Mouse (Mus musculus): ENCODE data around the gene Baiap2.

The Baiap2 gene

DNA sequence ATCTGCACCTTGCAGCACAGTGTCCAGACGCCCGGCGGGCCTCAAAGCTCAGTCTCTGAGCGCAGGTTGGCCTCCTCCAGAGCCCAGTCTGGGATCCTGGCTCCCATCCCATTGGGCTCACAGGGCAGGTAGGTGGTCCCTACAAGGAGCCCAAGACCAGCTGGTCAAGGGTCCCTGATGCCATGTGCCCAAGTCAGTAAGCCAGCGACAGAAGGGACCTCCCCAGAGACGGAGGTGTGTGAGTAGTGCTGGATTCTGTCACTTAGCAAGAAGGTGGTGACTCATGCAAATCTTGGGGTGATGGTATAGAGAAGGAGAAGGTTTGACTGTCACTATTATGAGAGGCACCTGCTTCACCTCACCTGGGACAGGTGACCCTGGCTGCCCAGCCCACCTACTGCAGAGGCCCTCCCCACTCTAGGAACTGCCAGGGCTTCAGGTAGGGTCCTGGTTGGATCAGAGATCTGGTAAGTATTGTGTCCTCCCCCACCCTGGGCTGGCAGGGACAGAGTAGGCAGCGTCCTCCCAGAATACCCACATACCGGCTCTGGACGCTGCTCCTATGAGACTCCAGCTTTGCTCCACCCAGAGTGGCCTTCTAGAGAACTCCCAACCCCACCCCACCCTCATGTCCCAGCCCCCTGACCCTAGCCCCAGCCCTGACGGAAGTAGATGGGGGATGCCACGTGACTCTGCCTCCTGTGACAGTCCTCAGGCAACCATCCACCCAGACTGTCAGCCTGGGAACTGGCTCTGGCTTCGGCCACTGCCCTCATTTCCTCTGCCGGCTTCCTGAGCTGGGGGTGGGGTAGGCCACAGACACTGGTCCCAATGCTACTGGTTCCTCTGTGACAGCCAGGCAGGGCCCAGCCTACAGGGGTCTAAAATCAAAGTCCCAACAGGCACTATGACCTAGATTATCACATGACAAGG is 98.9 kb downstream of the Baiap2 start:
- no peak for DNase-seq (ENCODE audit: low spot score in 2 of 2)

DNA sequence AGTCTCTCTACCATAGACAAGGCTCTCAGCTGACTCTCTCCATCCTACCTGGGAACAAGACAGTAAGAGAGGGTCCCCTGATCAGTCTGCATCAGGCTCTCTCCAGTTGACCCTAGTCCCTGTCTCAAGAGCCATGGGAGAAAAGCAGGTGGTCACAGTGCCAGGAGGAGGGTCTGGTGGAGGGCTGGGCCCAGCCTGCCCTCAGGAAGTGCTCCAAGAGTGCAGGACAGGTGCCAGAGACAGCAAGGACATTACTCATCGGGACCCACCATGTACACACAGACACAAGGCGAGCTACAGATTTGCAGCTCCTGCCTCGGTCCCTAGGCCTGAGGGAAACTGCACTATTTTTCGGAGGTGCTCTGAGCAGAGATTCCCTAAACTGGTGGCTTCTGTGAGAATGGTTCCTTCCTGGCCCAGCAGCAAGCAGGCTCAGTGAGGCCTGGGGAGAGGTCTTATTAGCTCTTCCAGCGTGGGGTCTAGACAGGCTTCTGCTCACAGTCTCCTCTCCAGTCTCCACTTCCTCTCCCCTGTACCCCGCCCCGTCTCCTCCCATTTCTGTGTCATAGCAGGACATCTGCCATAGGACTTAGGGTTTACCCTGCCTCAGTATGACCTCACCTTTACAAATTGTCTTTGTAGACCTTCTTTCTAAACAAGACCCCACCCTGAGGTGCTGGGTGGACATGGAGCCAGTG is 99.7 kb downstream of the Baiap2 start:
- DNase-seq (ENCODE audit: low spot score in 2 of 2) = no peak

DNA sequence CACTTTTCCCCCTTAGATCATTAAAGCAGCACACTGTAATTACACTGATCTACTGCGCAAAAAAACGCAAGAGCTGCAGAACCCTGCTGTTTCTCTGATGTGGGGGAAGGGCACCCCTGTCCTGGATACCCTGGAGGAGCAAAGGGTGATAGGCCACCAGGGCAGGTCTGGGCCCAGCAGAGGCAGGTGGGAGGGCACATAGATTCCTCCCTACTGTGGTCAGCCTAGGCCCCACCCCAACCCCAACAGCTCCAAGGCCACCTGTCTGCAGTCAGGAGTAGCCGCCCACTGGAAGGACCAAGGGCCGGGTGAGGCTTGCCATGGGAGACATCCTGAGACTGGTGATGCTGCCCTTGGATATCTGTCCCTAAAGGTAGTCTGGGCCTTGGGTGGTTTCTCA is 102.8 kb downstream of the Baiap2 start:
- DNase-seq (ENCODE audit: low spot score in 2 of 2) = no peak

DNA sequence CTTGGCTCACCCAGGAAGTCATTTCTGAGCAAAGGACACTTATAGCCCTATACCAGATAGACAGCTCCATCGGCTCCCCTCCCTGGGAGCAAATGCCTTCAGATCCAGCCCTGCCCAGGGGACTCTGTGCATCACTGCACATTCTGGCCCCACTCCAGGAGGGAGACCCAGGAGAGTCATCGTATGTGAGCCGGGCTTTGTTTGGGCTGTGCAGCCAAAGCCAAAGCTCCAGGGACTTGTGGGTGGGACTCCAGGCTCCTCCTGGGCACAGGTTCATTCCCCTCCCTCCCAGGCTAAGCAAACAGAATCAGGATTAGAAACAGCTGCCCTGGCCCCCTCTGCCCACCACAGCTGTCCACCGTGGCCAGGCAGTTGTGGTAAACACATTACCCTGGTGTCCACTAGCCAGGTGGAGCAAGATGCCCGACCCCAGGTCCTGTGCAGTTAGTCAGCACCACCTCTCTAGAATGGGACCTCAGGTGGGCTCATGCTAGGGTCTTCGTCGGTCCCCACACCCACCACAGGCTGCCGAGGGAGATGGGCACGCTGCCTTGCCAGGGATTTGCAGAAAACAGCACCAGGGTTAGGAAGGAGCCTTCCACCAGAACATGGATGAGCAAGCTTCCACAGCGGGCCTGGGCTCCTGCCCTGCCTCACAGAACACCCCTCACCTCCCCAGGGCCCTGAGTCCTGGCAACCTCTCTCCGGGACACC is 103.4 kb downstream of the Baiap2 start:
- peak in 1 of 2 experiments; percentile 58 for DNase-seq (ENCODE audit: low spot score in 2 of 2)

DNA sequence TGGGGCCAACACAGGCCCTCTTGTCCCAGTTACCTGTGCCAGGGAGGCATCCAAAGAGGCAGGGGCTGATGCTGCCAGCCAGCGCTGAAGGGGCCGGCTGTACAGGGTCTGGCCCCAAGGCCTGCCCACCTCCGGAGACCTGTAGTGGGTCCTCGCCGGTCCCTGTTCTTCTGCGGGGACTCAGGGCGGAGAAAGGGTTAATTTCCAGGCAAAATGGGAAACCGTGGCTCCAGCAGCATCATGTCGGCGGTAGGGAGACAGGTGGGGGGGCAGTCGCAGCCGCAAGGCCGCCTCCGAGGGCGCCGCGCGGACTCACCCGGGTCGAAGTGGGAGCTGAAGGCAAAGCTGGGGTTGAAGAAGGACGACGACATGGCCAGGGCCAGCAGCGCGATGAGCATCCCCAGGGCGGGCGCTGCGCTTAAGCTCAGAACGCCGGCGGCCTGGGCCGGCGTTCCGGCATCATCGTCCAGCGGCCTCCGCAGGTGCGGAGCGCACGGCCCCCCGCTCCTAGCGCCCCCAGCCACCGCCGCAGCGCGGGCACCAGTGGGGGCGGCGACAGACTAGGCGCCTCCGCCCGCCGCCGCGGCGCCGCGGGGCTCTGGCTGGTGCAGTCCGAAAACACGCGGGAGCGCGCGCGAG is 104.1 kb downstream of the Baiap2 start, which contains the start of gene Aatk:
Aatk (minus strand) TSS at position 615 of the 639 bp plus-strand sequence.
- peak in 1 of 2 experiments; percentile 39 for DNase-seq (ENCODE audit: low spot score in 2 of 2)

DNA sequence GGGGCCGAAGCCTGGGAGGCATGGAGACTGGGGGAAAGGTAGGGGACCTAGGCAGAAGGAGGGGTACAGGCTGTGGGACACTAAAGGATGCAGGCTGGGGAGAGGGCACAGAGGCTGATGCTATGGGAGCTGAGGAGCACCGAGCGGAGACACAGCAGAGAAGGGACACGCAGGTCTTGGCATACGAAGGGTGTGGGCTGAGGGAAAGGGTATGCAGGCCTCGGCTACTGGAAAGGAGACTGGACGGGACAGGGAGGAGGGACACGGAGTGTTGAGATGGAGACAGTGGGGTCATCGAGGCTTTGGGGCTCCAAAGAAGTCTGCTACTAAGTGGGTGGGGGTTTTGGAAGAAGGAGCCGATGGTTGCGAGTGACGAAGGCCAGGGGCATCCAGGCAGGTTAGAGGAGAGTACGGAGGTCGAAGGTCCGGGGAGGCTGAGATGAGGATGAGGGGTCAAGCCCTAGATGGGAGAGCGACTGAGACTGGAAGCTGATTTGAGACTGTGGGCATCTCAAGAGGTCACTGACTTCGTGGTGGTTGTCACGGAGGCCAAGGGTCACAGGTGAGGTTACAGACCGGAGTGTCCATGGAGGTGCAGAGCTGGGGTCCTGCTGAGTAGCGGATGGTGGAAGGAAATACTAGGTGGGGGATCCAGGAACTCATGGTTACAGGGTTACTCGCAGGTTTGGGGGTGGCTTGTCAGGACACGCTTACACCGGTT is 105.1 kb downstream of the Baiap2 start:
- no peak for DNase-seq (ENCODE audit: low spot score in 2 of 2)

DNA sequence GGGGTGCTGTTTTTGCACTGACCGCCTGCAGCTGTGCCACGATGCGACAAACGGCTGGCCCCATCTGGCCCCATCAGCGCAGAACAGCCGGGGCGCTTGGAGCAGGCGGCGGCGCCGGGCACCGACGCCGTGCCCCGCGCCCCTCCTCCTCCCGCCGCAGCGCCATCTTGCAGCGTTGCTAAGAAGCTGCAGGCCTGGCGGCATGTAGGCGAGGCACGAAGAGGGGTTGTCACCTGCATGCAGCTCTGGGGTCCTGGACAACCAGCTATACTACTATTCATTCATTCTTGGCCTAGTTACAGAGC is 105.6 kb downstream of the Baiap2 start:
- peak in 1 of 2 experiments; percentile 68 for DNase-seq (ENCODE audit: low spot score in 2 of 2)

DNA sequence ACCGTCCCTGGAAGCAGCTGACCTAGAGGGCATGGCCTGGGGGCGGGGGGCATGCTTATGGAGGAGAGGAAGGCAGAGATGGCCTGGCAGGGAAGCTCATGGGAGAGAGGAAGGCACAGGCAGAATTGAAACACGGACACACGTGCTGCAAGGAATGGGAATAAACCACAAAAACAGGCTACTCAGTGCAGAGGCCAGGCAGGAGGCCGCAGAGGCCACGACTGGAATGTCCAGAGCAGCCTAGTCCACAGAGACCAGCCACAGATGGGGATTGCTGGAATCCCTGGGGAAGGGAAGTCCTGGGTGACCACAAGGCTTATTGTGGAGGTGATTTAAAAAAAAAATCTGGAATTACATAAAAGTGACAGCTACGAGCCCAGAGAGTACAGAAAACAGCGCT is 106.5 kb downstream of the Baiap2 start:
- no peak for DNase-seq (ENCODE audit: low spot score in 2 of 2)

DNA sequence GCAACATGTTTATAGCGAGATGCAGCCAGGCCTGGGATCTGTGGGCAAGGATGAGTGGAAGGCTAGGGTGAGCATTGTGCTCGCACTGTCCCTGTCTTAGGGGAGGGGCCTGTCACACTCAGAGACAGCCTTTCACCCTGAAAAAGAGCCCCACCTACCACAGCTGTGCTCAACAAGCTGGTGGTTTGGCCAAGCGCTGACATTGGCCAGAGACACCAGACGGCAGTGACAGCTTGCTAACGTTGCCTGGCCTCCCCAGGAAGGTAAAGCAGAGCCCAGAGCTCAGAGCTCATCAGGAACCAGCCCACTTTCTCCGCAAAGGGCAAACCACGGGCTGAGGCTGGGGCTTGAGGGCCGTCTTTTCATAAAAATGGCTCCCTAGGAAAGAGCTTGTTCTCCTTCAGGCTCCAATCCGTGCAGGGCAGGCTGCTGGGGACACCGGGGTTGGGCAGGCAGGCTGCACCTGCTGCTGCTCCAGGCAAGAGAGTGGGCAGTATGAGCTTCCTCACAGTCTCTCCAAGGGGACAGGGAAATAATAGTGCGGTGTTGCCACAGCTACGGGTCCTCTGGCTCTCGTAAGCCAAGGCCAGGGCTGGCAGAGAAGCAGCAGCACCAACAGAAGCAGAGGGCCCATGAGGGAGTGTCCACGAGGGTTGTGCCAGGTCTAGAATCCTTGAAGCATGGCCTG is 108.7 kb downstream of the Baiap2 start:
- peak in 1 of 2 experiments; percentile 71 for DNase-seq (ENCODE audit: low spot score in 2 of 2)

DNA sequence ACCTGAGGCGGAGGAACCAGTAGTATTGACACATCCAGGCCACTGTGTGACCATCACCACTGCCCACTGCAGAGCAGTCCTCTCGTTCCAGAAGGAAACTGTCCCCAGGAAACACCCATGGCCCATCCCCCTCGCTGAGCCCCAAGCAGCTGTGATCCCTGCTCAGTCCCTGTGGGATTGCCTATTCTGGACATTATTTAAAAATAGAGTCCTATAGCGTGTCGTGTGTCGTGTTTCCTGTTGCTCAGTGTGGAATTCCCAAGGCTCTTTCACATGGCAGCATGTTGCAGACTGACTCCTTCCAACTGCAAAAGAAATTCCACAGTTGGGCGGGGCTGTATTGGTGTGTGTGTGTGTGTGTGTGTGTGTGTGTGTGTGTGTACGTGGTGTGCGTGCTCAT is 109.7 kb downstream of the Baiap2 start:
- DNase-seq (ENCODE audit: low spot score in 2 of 2) = no peak

DNA sequence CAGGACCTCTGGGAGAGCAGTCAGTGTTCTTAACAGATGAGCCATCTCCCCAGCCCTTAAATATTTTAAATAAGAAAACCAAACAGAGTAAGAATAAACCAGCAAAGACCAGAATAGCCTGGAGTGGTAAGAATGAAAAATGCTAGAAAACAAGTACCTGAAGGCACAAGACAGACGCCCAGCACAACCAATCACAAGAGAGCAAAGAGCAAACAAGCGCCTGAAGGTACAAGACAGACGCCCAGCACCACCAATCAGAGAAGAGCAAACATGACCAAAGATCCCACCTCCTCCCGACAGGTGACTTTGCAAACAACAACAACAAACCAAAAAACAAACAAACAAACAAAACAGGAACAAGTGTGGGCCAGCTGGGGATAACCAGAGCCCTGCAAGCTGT is 111.3 kb downstream of the Baiap2 start:
- no peak for DNase-seq (ENCODE audit: low spot score in 2 of 2)

DNA sequence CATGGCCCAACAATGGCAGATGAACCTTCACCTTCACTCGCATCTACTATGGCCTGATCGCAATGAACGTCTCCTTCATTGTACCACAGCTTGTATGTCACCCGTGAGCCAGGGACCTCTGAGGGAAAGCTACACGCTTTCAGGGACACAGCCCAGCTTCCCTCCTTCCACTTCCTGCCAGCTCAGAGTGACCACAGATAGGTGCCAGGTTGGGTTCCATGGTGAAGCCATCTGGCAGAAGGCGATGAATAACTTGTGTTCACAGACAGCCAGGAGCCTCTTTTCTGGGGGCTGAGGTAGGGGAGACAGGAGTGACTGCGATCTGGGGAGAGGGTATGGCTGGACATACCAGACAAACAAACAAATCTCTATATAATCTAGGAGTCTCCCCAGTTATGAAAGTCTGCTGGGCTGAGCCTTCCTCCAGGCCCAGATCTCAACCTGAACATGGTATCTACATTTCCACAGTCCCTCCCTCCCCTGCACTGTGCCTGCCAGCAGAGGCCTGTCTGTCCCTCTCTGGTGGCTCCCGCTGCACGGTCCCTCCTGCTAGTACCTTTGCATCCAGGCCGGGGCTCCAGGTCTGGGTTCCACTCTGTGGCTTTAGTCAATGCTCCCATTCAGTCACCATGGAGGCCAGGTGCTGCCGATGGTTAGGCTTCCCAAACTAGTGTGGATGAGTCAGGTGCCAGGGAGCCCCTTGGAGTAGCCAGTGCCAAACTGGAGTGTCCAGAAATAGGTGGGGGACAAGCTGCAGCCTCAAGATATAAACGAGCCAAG is 113.6 kb downstream of the Baiap2 start:
- DNase-seq (ENCODE audit: low spot score in 2 of 2) = no peak
